Mouse (Mus musculus) G1E-ER4 (cell line): ENCODE results near the gene Fhad1. TPM values are rescaled to one million over a fixed set of nuclear protein-coding genes. Genes with fewer than 3 reads are reported as not detected.

ENCODE experiments used
- GATA1 ChIP-seq: IDR thresholded peaks from one replicate; pipeline ENCODE4 v1.8.0; 2012; ENCODE audit warnings: low read length, inconsistent platforms
- polyA plus RNA-seq: library from polyadenylated mRNA; stranded (reverse); fragments of >175 nt; gene quantifications from 2 replicates; pipeline ENCODE4 v1.2.3, GENCODE M21; 2012

Gene Fhad1
- polyA plus RNA-seq, 1 experiment: not detected

DNA sequence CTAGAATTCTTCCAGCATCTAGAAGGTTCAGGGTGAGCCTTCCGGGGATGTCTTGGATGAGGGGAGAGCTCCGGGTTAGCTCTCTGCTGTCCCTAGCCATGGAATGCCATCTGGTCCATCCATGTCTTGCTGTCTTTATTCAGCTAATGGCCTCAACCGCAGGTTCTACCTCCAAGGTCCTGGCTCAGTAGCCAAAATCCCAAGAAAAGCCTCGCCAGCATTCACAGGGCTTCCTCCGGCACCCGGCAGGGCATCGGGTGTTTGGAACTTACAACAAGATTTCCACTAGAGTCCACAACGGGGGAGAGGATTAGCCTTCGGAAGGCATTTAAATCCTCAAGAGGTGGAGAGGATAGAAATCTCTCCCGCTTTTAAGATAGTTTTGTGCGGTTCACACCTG, 84.9 kb downstream of the Fhad1 start:
- no peak for TF ChIP-seq GATA1

DNA sequence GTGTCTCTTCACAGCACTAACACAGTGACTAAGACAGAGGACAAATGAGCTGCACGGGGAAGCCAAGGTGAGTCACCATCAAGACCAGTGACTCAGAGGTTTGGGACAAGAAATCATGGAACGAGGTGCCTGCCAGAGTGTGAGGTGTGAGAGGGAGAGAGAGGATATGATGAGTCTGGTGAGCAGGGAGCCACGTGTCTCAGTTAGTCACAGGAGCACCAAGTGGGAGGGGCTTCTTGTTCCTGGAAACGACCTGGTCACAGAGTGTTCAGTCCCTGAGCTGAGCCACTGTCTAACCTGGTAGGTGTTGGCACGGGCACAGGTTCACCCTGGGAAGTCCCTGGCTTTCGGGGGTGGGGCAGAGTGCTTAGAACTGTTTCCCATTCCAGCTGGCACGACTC, 86.0 kb downstream of the Fhad1 start:
- TF ChIP-seq GATA1: no peak

DNA sequence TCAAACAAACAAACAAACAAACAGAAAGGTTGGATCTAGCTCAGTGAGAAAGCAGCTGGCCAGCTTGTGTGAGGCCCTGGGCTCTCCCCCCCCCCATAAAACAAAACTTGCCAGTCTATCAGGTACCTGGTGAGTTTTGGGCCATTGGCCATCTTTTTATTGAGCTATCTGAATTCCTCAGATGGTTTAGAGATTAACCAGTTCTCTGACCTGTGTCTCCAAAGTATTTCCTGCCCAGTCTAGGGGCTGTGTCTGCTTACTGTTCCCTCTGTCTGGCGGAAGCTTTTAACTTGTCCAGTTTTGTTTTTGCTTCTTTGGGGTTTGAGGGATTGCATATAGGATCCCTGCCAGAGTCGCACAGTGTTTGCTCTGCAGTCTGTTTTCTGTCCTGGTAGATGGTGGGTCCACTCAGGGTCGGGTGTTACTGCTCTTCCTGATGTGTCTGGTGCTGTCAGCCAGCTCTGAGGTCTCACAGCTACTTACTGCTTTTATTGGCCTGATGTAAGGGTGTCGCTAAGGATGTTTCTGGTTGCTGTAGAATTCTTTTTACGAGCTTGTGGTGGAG, 89.0 kb downstream of the Fhad1 start:
- no peak for TF ChIP-seq GATA1

DNA sequence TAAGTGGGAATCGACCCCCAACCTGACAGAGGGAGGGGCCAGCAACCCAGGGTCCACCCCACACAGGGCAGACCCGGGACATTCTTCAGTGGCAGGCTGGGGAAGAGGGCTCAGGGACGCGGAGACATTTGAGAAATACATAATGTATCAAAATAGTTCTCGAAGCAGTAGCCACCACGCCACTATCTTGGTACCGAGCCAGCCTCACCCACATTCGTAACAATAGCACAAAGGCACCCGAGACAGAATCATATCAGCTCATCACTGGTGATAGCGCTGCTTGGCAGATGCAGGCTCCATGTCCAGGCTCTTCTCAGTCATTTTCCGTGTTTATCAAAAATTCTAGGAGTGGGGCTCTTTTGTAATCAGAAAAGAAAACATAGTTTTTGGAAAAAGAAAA, 90.9 kb downstream of the Fhad1 start:
- no peak for TF ChIP-seq GATA1

DNA sequence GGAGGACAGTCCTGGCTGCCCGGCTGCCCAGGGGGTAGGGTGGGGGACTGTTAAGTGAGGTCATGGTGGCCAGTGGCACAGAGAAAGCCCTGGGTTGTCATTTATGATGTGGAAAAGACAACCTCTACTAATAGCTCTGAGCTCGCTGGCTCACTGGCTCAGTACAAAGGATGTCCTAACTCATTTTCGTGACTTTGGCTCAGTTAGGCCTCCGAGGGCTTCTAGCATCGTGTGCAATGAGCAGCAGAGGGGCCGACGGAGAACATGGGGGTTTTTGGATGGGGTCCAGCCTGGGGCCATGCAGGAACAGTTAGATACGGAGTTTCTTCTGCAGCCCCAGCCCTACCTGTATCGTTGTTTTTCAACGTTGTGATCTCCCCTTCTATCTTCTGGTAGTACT, 94.5 kb downstream of the Fhad1 start:
- TF ChIP-seq GATA1: no peak

DNA sequence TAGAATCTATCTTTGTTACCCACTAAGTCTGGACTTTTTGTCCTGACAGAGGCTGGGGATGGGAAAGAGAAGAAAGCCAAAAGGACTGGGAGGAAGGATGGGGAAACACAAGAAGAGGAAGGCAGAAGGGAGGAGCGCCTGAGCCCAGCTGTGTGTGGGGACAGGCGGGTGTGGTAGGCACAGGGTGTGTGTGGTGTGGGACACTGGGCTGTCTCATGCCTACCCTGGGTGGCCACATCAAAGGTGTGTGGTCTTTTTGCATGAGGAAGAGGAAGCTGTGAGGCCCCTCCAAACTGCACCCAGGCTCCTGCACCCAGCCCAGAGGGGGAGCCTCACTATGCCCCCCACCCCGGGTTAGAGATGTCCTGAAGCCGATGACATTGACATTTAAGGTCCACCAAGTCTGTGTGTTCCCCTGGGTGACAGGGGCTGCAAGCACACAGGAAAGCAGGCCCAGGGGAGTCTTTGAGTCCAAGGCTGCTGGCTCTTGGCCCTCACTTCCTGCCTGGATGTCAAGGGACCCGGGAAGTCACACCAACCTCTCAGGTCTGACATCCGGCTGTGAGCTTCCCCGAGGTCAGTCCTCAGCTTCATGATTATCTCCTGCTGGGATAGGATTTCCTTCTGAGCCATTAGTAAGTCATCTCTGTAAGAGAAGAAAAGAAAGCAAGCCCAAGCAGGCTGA, 97.0 kb downstream of the Fhad1 start:
- TF ChIP-seq GATA1: no peak

DNA sequence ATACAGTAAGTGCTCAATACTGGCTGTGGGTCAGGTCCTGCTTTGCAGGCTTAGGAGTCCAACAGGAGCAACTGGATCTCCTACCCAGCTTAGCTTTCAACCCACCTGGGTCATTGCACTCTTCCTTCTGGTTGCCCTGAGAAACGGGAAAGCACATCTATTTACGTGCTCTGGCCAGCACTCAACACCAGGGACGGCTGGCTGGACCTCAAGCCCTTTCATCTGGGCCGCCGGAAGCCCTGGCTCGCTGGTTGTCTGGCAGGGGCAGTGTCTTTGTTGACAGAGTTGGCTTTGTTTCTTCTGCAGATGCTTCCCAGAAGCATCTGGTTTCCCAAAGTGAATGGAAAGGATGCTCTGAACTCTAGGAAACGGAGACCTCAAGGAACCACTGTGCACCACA, 100.8 kb downstream of the Fhad1 start:
- TF ChIP-seq GATA1: no peak

DNA sequence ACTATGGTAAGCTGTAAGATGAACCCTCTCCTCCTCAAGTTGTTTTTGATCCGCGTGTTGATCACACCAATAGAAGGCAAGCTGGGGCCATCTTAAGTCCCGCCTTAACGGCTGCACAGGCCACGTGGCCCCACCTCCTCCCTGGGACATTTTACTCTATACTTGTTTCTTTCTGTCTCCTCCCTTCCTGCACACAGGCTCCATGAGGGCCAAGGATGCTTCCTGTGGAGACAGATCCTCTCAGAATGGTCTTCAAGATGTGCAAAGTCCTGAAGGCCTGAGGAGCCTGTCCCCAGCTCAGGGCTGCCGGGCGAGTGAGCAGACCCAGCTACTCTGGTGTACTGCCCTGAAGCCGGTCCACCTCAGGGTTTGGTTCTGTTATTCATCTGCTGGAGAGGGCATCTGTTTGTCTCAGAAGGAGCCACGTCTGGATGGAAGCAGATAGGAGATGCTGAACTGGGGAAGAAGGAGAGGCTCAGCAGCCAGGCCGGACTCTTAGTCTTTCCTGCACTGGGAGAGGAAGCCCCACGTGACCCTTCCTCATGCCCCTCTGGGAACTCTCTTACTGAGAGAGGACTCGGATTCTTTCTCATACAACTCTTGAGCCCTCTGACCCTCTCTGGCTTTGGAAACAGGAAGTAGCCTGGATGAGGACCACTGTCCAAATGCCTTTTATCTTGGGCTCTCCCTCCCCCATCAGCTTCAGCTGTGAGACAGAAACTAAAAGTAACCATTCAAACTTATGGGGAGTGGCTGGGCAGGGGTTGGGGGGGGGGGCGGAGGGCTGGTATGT, 101.5 kb downstream of the Fhad1 start:
- TF ChIP-seq GATA1: no peak

DNA sequence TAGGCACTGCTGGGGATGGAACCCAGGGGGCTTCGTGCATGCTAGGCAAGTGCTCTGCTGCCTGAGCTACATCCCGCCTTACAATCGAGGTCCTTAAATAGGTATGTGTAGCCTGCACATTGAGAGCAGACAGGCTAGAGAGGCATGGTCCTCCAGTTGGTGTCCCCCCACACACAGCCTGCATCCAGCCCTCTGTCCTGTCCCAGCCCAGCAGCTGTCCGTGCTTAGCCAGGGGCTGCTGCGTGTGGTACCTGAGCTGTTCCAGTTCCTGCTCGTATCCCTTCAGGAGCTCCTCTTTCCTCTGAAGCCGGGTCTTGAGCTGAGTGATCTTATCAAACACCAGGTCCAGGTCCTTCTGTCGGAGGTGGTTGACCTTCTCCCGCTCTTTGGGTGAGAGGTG, 110.2 kb downstream of the Fhad1 start:
- TF ChIP-seq GATA1: no peak

DNA sequence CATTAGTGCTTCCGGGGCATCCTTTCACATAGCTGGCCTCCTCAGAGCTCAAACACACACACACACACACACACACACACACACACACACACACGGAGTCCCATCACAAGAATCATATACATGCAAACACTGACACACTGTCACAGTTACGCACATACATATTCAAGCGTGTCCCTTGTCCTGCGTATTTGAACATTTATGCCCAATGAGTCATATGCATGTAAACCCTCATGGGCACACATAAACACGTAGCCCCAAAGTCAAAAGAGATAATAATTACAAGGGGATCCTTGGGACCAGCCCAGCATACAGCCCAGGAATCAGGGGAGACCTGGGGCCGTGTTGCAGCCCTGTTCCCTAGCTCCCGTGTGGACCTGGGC, 112.4 kb downstream of the Fhad1 start:
- no peak for TF ChIP-seq GATA1

DNA sequence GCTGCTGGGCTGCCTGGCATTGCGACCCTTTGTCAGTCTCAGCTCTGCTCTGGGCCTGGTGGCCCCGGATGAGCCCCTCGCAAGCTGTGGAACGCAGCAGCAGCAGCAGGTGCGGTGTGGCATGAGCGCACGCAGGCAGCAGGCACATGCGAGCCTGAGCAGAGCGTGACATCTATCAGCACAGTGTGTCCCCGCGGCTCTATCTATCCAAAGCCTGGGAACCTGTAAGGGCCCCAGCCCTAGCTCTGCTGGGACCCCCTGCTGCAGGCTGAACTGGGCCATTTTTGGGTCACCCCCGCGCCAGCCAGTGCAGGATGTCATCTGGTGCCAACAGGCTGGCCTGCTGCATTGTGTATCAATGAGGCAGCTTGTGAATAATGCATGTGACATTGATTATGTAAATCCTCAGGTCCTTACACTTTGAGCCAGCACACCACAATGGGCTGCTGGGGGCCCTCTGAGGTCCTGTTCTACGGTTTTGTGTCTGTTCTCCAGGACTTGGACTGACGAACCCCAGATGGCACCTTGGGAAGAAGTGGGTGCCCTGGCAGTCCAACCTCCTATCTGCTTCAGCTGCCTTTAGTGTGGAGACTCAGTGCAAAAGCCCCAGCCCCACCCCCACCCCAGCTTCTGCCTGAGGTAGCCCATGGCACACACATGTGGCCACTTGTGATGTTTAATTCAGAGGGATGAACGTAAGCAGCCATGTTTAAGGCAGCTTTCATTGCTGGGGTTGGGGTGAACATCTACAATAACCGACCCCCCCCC, 113.0 kb downstream of the Fhad1 start:
- no peak for TF ChIP-seq GATA1

DNA sequence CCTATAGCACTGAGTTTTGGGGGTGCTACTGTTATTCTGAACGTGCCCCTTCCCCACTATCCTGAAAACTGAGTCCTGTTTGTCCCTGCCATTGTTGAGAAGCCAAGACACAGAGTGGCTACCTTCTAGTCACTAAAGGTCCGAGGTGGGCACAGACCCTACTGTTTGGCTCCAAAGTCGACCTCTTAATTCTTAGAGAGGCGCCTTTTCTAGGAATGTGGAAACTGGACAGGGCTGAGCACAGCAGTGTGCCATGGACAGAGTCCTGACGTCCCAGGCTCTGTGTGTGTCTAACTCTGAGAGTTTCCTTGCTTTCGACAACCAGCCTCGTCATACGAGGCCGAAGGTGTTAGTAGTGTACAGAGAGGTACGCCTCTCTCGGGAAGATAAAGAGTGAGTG, 114.5 kb downstream of the Fhad1 start:
- TF ChIP-seq GATA1: no peak

DNA sequence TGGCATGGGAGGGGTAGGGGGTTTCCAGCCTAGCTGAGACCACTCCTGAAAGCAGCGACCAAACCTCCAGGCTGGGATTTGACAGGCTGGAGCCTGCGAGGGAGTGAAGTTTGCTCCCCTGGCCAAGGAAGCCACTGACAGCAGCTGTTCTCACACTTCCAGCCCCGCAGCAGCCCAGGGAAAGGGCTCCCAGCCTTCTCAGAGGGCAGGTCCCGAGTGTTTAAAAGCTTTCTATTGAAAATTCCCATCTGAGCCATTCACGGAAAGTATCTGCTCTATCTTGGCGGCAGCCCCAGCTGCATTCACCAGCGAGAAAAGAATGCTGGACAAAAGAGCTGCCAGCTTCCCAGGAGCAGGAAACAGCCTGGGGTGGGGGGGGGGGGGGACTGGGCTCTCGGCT, 114.9 kb downstream of the Fhad1 start:
- TF ChIP-seq GATA1: no peak

DNA sequence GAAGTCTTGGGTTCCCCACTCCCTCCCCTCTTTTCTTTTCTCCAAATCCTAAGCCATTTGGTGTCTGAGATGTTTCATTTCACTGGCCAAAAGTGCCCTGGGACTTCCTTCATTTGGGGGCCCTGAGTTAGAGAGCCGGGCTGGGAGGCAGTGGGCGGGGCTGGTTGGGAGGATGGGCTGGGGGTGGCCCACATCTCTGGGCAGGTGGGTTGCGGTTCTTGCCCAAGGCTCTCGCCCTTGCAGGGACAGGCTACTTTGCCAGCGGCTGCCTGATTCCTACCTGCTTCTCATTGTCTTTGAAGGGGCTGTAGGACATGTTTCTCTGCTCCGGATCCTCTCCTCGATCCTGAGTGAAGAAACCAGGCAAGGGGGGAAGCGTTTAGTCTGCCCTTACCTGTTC, 116.0 kb downstream of the Fhad1 start:
- TF ChIP-seq GATA1: no peak

DNA sequence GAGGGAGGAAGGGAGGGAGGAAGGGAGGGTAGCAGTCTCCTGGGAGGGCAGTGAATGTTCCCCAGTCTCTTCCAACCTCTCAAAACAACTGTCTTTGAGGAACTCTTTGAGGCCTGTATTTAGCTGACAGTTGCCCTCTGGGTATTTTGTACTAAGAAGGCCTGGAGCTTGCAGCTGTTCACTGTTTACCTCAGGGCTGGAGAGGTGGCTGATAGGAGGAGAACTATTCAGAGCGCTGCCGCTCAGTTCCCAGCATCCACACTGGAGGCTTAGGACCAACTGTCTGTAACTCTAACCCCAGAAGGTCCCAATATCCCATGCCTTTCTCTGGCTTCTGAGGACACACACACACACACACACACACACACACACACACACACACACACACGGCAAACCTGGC, 117.0 kb downstream of the Fhad1 start:
- TF ChIP-seq GATA1: no peak

DNA sequence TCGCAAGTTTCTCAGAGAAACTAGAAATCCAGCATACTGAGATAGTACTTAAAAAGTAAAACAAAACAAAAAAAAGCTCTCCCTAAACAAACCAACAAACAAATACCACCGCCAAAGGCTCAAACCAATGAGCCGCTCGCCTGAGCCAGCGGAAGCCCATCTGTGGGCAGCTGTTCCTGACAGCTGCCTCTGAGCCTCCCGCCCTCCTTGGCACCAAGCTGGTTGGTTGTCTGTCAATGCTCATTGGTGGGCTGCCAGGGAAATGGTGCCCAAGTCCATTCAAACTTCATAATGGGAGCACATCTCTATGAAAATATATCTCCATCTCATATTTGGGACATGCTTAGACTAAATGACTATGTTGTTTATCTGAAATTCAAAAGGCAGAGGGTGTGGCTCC, 117.7 kb downstream of the Fhad1 start:
- no peak for TF ChIP-seq GATA1
